Mouse (Mus musculus): ENCODE data around the gene Ihh. TPM values are rescaled to one million over a fixed set of nuclear protein-coding genes. Genes with fewer than 3 reads are reported as not detected.

Gene Ihh
- polyA plus RNA-seq, 1 experiment from 2014 or later: 0.25 TPM

DNA sequence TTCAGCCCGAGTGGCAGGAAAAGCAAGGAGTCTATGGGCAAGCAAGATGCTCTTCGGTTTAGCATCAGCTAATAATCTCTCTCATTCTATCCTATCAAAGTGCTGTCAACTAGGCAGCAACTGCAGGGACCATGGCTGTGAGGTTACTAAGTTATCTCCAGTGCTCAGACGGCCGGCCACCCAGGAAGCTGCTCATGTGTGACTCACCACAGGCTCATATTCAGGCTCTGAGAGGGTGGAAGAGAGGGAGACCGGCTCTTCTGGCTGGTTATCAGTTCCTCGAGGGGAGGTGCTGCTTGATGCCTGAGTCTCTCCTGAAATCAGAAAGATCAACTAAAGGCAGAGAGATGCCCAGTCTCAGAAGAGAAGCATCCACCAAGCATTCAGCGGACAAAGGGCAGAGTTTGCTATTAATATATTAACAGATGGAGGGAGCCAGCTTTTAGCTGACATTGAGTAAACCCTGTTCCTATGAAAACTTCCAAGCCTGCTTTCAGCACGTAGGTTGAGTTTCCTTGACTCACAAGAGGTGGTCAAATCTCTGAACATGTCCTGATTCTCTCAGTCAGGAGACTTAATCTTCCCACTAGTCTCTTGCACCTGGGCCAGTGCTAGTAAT, 16.6 kb upstream of the Ihh start:
- no peak overlapping the region for H3K4me3 ChIP-seq (ENCODE audit: low read length)
- 0 out of 2 replicates have a peak, but pooled peaks cover 3% of the 10 kb centered on the region for H3K27me3 ChIP-seq (replicated peaks; ENCODE audit: control insufficient read depth, insufficient read depth, low read length)
- H3K9ac ChIP-seq (ENCODE audit: low read depth, low read length): no peak overlapping the region
- peaks cover 5% of the 10 kb centered on the region for H3K4me1 ChIP-seq (ENCODE audit: control insufficient read depth, insufficient read depth, low read depth, low read length)
- no peaks in the 10 kb centered on the region for H3K36me3 ChIP-seq (ENCODE audit: control insufficient read depth, insufficient read depth, low read length)
- H3K4me2 ChIP-seq (ENCODE audit: low read length): no peak overlapping the region
- no peaks in the 10 kb centered on the region for H3K9me3 ChIP-seq (ENCODE audit: control insufficient read depth, low read length)
- no peak for ATAC-seq
- 78% methylated on average over 8 of the region's 8 CpGs for WGBS
- no peak overlapping the region for H3K27ac ChIP-seq (ENCODE audit: low read depth, low read length)

DNA sequence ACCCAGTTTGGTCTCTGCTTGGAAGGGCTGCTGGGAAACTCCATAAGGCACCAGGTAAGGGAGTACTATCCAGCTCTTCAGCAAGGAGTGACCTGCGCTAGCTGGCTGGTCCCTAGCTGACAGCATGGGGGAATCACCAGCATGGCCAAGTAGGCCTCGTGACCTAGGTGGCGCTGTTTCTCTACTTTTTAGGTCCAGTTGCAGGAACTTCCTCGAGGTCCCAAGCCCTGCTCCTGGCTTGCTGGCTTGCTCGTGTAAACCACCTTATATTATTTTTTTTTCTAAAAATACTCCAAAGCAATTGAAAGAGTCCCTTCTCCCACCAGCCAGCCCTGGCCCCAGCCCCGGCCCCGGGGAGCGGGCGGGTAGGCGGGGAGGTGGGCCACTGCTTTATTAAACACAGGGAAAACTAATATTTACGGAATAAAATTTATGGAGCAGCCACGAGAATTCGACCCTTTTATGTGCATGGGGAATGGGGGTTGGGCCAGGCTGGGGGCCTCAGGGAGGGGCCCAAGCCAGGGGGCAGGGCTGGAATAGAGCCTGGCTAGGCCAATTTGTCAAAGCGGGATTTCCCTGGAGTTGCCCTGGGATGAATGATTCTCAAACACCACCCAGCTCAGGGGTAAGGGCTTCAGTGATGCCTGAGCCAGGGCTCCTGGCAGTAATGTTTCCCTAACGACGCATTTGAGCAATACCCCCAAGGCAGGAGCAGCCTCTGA, 13.2 kb upstream of the Ihh start:
- peaks cover 5% of the 10 kb centered on the region for H3K4me1 ChIP-seq (ENCODE audit: control insufficient read depth, insufficient read depth, low read depth, low read length)
- peak overlapping the region; percentile 9; the same call in 1 of the 2 replicates for H3K4me3 ChIP-seq (ENCODE audit: low read length)
- 11% methylated on average over 16 of the region's 16 CpGs for WGBS
- no peaks in the 10 kb centered on the region for H3K9me3 ChIP-seq (ENCODE audit: control insufficient read depth, low read length)
- ATAC-seq: no peak
- peak overlapping the region; percentile 53 for H3K4me2 ChIP-seq (ENCODE audit: low read length)
- no peak overlapping the region for H3K27ac ChIP-seq (ENCODE audit: low read depth, low read length)
- H3K27me3 ChIP-seq (replicated peaks; ENCODE audit: control insufficient read depth, insufficient read depth, low read length): 0 out of 2 replicates have a peak, but pooled peaks cover 3% of the 10 kb centered on the region
- no peak overlapping the region for H3K9ac ChIP-seq (ENCODE audit: low read depth, low read length)
- no peaks in the 10 kb centered on the region for H3K36me3 ChIP-seq (ENCODE audit: control insufficient read depth, insufficient read depth, low read length)

DNA sequence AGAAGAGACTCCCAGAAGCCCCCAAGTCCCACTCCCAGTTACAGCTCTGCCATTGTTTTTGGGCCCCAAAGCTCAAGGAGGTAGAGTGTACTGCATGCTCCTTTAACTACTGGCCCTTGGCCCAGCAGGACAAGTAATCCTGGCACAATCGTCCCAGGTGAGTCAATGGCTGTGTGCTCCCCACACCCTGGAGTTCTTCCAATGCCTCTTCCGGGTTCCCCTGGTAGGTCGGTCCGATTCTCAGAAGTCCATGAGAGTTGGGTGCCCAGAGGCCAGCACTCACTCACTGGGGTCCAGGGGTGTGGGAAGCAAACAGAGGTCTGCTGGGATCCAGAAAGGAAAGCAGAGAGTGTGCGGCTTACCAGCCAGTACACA, 11.4 kb upstream of the Ihh start:
- Histone ChIP-seq H3K4me3 (ENCODE audit: low read length) (no peak overlapping the region), H3K36me3 (ENCODE audit: control insufficient read depth, insufficient read depth, low read length) (no peaks in the 10 kb centered on the region), H3K4me2 (ENCODE audit: low read length) (no peak overlapping the region), H3K27ac (ENCODE audit: low read depth, low read length) (no peak overlapping the region), H3K27me3 (replicated peaks; ENCODE audit: control insufficient read depth, insufficient read depth, low read length) (0 out of 2 replicates have a peak, but pooled peaks cover 3% of the 10 kb centered on the region), H3K9me3 (ENCODE audit: control insufficient read depth, low read length) (no peaks in the 10 kb centered on the region), H3K4me1 (ENCODE audit: control insufficient read depth, insufficient read depth, low read depth, low read length) (peaks cover 5% of the 10 kb centered on the region), H3K9ac (ENCODE audit: low read depth, low read length) (no peak overlapping the region)
- WGBS: 84% methylated on average over 5 of the region's 5 CpGs
- no peak for ATAC-seq

DNA sequence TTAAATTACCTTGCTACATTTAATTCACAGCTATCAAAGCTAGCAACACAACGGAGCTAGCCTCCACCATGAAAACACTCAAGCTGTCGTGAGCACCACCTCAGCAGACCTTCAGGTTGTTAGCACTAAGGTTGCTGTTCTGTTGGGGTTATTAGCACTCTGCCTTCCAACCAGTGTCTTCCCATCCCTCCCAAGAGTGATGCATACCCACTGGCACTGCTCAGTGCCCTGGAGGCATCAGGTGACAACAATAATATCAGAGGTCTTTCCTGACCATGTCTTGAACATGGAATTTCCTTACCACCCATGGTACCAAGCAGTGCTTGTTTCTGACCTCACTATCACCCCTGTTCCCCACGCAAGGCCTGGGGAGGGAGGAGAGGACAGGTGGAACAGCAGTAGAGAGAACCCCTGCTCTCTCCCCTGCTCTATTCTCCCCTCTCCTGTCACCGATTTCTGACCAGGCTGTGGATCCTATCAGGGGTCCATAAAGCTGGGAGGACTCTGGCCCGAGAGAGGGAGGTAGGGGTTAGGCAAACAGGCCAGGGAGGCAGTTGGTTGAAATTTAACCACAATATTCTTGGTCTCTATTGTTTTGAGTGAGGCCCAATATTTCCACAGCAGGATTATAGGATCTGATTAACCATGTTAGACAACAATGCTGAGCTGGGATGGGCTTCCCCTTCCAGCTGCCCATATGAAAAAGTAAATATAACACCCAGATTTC, 10.8 kb upstream of the Ihh start:
- ATAC-seq: no peak
- Histone ChIP-seq H3K9ac (ENCODE audit: low read depth, low read length) (no peak overlapping the region), H3K27me3 (replicated peaks; ENCODE audit: control insufficient read depth, insufficient read depth, low read length) (0 out of 2 replicates have a peak, but pooled peaks cover 3% of the 10 kb centered on the region), H3K4me3 (ENCODE audit: low read length) (no peak overlapping the region), H3K9me3 (ENCODE audit: control insufficient read depth, low read length) (no peaks in the 10 kb centered on the region), H3K4me1 (ENCODE audit: control insufficient read depth, insufficient read depth, low read depth, low read length) (peaks cover 5% of the 10 kb centered on the region), H3K36me3 (ENCODE audit: control insufficient read depth, insufficient read depth, low read length) (no peaks in the 10 kb centered on the region), H3K27ac (ENCODE audit: low read depth, low read length) (no peak overlapping the region), H3K4me2 (ENCODE audit: low read length) (no peak overlapping the region)
- WGBS: 73% methylated on average over 5 of the region's 5 CpGs

DNA sequence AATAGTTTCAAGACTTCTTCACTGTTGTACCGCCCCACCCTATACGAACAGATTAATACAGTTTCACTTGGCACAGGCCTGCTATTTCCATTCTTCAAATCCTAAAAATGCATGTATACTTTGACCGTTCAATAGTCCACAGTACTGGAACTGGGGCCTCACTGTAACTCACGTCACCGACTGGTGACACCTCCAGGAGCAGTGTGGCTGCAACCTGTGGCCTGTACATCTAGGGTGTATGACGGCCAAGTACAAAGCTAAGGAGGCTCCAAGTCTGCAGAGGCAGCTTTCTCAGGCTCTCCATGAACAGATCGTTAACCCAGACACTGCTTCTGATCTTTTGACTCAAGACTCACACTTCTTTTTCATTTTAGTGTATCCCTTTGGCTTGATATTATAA, 10.2 kb upstream of the Ihh start:
- Histone ChIP-seq H3K27ac (ENCODE audit: low read depth, low read length) (no peak overlapping the region), H3K9ac (ENCODE audit: low read depth, low read length) (no peak overlapping the region), H3K4me3 (ENCODE audit: low read length) (no peak overlapping the region), H3K9me3 (ENCODE audit: control insufficient read depth, low read length) (no peaks in the 10 kb centered on the region), H3K4me1 (ENCODE audit: control insufficient read depth, insufficient read depth, low read depth, low read length) (peaks cover 5% of the 10 kb centered on the region), H3K36me3 (ENCODE audit: control insufficient read depth, insufficient read depth, low read length) (no peaks in the 10 kb centered on the region), H3K4me2 (ENCODE audit: low read length) (no peak overlapping the region), H3K27me3 (replicated peaks; ENCODE audit: control insufficient read depth, insufficient read depth, low read length) (peaks cover 8% of the 10 kb centered on the region)
- ATAC-seq: no peak
- WGBS: 95% methylated on average over 7 of the region's 7 CpGs

DNA sequence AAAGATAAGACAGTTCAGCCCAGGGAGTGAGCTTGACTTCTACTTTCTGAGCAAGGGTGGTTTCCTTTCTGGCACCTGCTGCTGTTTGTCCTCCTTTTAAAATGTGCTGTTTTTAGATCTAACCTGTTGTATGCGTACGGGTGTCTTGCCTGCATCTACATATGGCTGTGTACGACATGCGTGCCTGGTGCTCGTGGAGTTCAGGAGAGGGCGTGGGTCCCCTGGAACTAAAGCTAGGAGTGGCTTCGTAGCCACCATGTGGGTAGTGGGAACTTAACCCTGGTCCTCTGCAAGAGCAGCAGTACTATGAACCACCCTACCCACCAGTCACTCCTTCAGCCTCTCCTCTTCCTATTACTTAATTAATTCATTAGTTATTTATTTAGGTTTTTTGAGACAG, 8.6 kb upstream of the Ihh start:
- Histone ChIP-seq H3K27ac (ENCODE audit: low read depth, low read length) (no peak overlapping the region), H3K27me3 (replicated peaks; ENCODE audit: control insufficient read depth, insufficient read depth, low read length) (peaks cover 14% of the 10 kb centered on the region), H3K36me3 (ENCODE audit: control insufficient read depth, insufficient read depth, low read length) (no peaks in the 10 kb centered on the region), H3K4me1 (ENCODE audit: control insufficient read depth, insufficient read depth, low read depth, low read length) (peaks cover 5% of the 10 kb centered on the region), H3K9me3 (ENCODE audit: control insufficient read depth, low read length) (no peaks in the 10 kb centered on the region), H3K9ac (ENCODE audit: low read depth, low read length) (no peak overlapping the region), H3K4me3 (ENCODE audit: low read length) (no peak overlapping the region), H3K4me2 (ENCODE audit: low read length) (no peak overlapping the region)
- ATAC-seq: no peak
- 87% methylated on average over 7 of the region's 7 CpGs for WGBS

DNA sequence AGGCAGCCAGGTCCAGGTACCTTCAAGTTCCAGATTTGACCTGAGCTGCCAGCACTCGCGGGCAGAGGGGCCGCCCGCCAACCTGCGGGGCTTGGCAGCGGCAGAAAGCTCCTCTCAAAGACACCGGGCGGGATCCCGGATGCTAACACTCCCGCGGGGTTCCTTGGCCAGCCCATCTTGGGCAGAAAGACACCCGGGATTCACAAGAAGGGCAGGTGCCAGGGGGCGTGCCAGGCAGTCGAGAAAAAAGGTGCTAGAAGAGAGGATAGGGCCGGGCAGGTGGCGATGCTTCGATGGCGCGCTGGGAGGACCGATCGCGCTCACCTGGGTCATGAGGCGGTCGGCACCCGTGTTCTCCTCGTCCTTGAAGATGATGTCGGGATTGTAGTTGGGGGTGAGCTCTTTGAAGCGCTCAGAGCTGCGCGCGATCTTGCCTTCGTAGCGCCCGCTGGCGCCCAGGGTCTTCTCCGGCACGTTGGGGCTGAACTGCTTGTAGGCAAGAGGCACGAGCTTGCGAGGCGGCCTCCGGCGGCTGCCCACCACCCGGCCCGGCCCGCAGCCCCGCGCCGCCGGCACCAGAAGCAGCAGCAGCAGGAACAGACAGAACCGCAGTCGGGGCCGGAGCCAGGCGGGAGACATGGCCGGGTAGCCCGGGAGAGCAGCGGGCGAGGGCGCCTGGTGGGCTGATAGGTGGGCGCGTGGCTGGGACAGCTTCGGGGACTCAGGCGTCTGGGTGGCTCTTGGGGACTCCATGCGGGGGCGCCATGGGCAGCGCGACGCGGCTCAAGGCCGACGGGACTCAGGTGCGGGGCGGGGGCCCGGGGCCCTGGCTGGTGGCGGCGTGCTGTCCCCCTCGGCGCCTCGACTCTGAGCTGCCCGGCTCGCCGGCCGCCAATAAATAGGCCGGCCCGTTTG, 639 bp downstream of the Ihh start:
- no peak for ATAC-seq
- H3K27ac ChIP-seq (ENCODE audit: low read depth, low read length): no peak overlapping the region
- WGBS: 3% methylated on average over 54 of the region's 84 CpGs
- peaks cover 82% of the 10 kb centered on the region for H3K27me3 ChIP-seq (replicated peaks; ENCODE audit: control insufficient read depth, insufficient read depth, low read length)
- H3K9me3 ChIP-seq (ENCODE audit: control insufficient read depth, low read length): no peaks in the 10 kb centered on the region
- peaks cover 32% of the 10 kb centered on the region for H3K4me1 ChIP-seq (ENCODE audit: control insufficient read depth, insufficient read depth, low read depth, low read length)
- peak overlapping the region; percentile 67 for H3K4me2 ChIP-seq (ENCODE audit: low read length)
- H3K36me3 ChIP-seq (ENCODE audit: control insufficient read depth, insufficient read depth, low read length): no peaks in the 10 kb centered on the region
- H3K4me3 ChIP-seq (ENCODE audit: low read length): peak overlapping the region; percentile 42
- H3K9ac ChIP-seq (ENCODE audit: low read depth, low read length): peak overlapping the region; percentile 48

DNA sequence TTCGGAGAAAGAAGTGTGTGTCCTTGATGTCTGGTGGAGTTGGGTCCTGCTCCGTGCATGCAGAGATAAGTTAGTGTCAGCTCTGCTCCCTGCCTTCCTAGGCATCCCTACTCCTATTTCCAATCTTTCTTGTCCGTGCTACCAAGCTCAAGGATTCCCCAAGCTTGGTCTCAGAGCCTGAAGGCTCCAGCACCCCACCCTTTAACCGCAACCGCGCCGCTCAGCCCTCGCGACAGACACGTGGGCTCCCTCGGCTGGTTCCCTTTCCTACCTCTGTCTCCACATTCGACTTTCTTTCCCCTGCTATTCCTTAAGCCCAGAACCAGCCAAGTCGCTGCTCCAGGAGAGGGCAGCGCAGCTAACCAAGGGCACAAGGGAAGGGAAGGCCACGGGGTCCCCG, 1.4 kb downstream of the Ihh start:
- no peak for ATAC-seq
- Histone ChIP-seq H3K9ac (ENCODE audit: low read depth, low read length) (no peak overlapping the region), H3K27ac (ENCODE audit: low read depth, low read length) (no peak overlapping the region), H3K4me1 (ENCODE audit: control insufficient read depth, insufficient read depth, low read depth, low read length) (peaks cover 32% of the 10 kb centered on the region), H3K4me2 (ENCODE audit: low read length) (peak overlapping the region; percentile 67), H3K36me3 (ENCODE audit: control insufficient read depth, insufficient read depth, low read length) (no peaks in the 10 kb centered on the region), H3K4me3 (ENCODE audit: low read length) (peak overlapping the region; percentile 42), H3K27me3 (replicated peaks; ENCODE audit: control insufficient read depth, insufficient read depth, low read length) (peaks cover 79% of the 10 kb centered on the region), H3K9me3 (ENCODE audit: control insufficient read depth, low read length) (no peaks in the 10 kb centered on the region)
- 2% methylated on average over 16 of the region's 16 CpGs for WGBS
